ENCODE assay signal across 18 mouse cellular contexts in genomic region chr10:68388802-68389201, GRCm38 (mm10).
DNase-seq lines count a peak whose midpoint lies in the region; TF ChIP-seq lines count a peak whose summit lies in the region.
"Had no signal": no experiment of that assay in that cellular context is flagged by ENCODE, and none has a peak within 500 bp of the region (broad histone marks: within the 10 kb centered on the region; RNA-seq: fewer than 3 reads in every experiment).

No protein-coding gene starts in this region.

- TF ChIP-seq POLR2A in brain, embryonic 14.5 days (IDR thresholded peaks at IDR 0.05; ENCODE audit: borderline replicate concordance, extremely low read depth, insufficient read depth, insufficient read length, poor library complexity, severe bottlenecking), result no peak

- no peak for TF ChIP-seq CTCF in brain, embryonic 14.5 days (IDR thresholded peaks at IDR 0.05; ENCODE audit: borderline replicate concordance, extremely low read depth, insufficient read depth, insufficient read length)

- DNase-seq in right cerebral cortex, adult 18-20 months, result peak; percentile 70
- no peak for DNase-seq in right cerebral cortex, postnatal 4 days
- DNase-seq in brain, embryonic 14.5 days (ENCODE audit: low read depth), result peak; percentile 6
- DNase-seq in left cerebral cortex, postnatal 25 days (ENCODE audit: low spot score in 2 of 2), result peak; percentile 23 to 75
- no peak for DNase-seq in urinary bladder, postnatal 25 days (ENCODE audit: low spot score)
- DNase-seq in retina, embryonic 14.5 days (ENCODE audit: low spot score), result no peak
- no peak for DNase-seq in thymus, postnatal 36 days
- DNase-seq: adrenal gland, postnatal 25 days; cerebellum, adult 11 months; cerebellum, postnatal 10 days; gastrocnemius, adult 2 months; heart, adult 18-20 months; heart, postnatal 14 days; kidney, adult 11 months; layer of hippocampus, adult 9-11 months; liver, postnatal 0 days; thymus, adult 18-20 months; thymus, postnatal 4 days had no signal

- intact Hi-C loops in left cerebral cortex, postnatal 25 days (cut with DNase I), result no loop called here

Comparison
In these comparisons a context has a peak if more than half of its experiments do, and no peak if none do; other contexts are left out.
1. DNase-seq: peak in right cerebral cortex, adult 18-20 months (single experiment), brain, embryonic 14.5 days (single experiment) and left cerebral cortex, postnatal 25 days (2 of 2); none in right cerebral cortex, postnatal 4 days (single experiment), urinary bladder, postnatal 25 days (single experiment), retina, embryonic 14.5 days (single experiment) and thymus, postnatal 36 days (0 of 2).